Mouse (Mus musculus) ES-E14 (cell line): ENCODE data around the gene Selenon. TPM values are rescaled to one million over a fixed set of nuclear protein-coding genes. Genes with fewer than 3 reads are reported as not detected.
A peak's percentile ranks its signal among the peaks of the same experiment; 100 is the strongest.
"Not testable (repeated sequence)": the region's sequence is repeated elsewhere in the genome, so short reads cannot be mapped to it uniquely, and the experiment has no call there.

Experiments used
- DNase-seq: peaks from one replicate; pipeline ENCODE4 v3.0.0-alpha.2; 2013; ENCODE audit warnings: low read depth, low spot score
- H3K27ac ChIP-seq: 2 replicates; pipeline ENCODE4 v1.5.1; 2012; ENCODE audit warnings: low read depth, mild to moderate bottlenecking, low read length, moderate library complexity, mixed read lengths; ENCODE audit not compliant: poor library complexity, insufficient read depth, severe bottlenecking
- H3K36me3 ChIP-seq: 2 replicates; pipeline ENCODE4 v1.6.1; 2012; ENCODE audit warnings: mild to moderate bottlenecking, low read length, moderate library complexity, mixed read lengths; ENCODE audit not compliant: control insufficient read depth, poor library complexity, insufficient read depth, severe bottlenecking
- H3K4me1 ChIP-seq, 2 experiments: fragments of 150-350 bp in 1 of 2; sonication (generic) in 1 of 2; 2 replicates each; pipeline ENCODE4 v1.6.1; 2012; ENCODE audit warnings: low read length in 2 of 2, mild to moderate bottlenecking in 1 of 2, mixed read lengths in 1 of 2; ENCODE audit not compliant: control insufficient read depth in 2 of 2, insufficient read depth in 2 of 2, poor library complexity in 1 of 2
- H3K4me3 ChIP-seq, 2 experiments: fragments of 150-350 bp in 1 of 2; sonication (generic) in 1 of 2; 2 replicates each; pipeline ENCODE4 v1.5.1; 2012; ENCODE audit warnings: low read length in 2 of 2, low read depth in 1 of 2, mild to moderate bottlenecking in 1 of 2, mixed read lengths in 1 of 2; ENCODE audit not compliant: insufficient read depth in 1 of 2, poor library complexity in 1 of 2, severe bottlenecking in 1 of 2
- H3K9ac ChIP-seq: 2 replicates; pipeline ENCODE4 v1.6.1; 2012; ENCODE audit warnings: low read depth, mild to moderate bottlenecking, low read length, mixed read lengths; ENCODE audit not compliant: poor library complexity, insufficient read depth, severe bottlenecking
- H3K9me3 ChIP-seq: fragments of 150-350 bp; sonication (generic); 2 replicates; pipeline ENCODE4 v1.6.1; 2012; ENCODE audit warnings: low read depth, mild to moderate bottlenecking, low read length; ENCODE audit not compliant: control insufficient read depth, insufficient read depth
- CHD2 ChIP-seq: IDR thresholded peaks from 2 replicates; pipeline ENCODE4 v1.6.1; 2014; ENCODE audit warnings: mild to moderate bottlenecking, low read depth, low read length, inconsistent platforms
- HCFC1 ChIP-seq: IDR thresholded peaks from 2 replicates; pipeline ENCODE4 v1.6.1; 2012; ENCODE audit warnings: low read length, inconsistent platforms, borderline replicate concordance; ENCODE audit not compliant: insufficient read depth
- MAFK ChIP-seq: IDR thresholded peaks from 2 replicates; pipeline ENCODE4 v1.6.1; 2014; ENCODE audit warnings: mild to moderate bottlenecking, low read depth, low read length, inconsistent platforms; ENCODE audit not compliant: insufficient read depth
- ZC3H11A ChIP-seq: IDR thresholded peaks from 2 replicates; pipeline ENCODE4 v1.6.1; 2012; ENCODE audit warnings: low read depth, mild to moderate bottlenecking, inconsistent platforms, low read length, borderline replicate concordance
- ZNF384 ChIP-seq: IDR thresholded peaks from 2 replicates; pipeline ENCODE4 v1.6.1; 2012; ENCODE audit warnings: low read depth, low read length, inconsistent platforms
- in situ Hi-C, 2 experiments: fragments of 600-800 bp; cut with MboI; formaldehyde crosslinking; loops; one replicate each; pipeline ENCODE4 v1.15.1; 2025; ENCODE audit warnings: low sequenced_read_pairs in 2 of 2, inconsistent platforms in 1 of 2; ENCODE audit not compliant: unreplicated experiment in 2 of 2
- total RNA-seq: library from RNA; depleted of rRNA; stranded (reverse); fragments of 300-350 nt; gene quantifications from 2 replicates; pipeline ENCODE4 v1.2.3, GENCODE M21; 2012

The Selenon gene
- total RNA-seq, 1 experiment: 8.3 TPM

DNA sequence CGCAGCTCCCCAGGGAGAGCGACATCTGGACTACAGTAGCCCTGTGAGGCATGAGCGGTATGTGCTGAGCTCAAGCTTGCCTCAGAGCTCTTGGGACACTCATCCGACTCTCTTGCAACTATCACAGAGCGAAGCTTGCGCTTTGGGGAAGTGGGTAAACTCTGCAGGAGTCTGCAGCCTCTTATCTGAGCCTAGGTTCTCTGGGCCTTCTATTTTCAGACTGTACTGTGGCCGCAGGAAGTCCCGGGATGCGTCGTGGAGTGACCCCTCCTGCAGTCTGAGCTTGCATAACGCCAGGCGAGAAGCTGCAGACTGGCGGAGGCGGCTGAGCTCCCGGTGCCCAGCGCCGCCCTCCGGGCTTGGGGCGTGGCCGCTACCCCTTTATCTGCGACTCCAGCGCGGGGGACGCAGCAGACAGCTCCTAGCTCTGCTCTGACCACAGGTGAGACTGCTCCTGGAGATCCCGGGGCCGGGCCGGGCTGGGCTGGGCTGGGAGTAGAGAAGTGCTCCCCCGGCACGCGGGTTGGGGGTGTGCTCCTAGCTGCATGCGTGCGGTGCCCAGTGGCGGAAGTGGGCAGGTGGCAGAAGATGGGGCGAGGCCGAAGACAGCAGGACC is 55.3 kb downstream of the Selenon start, which contains the start of gene Paqr7:
Gene Paqr7, plus strand, starts transcription at position 103 of the 616 bp plus-strand sequence.
- H3K4me1 ChIP-seq: peaks cover 8 to 19% of the 10 kb centered on the region in 2 experiments; a peak in 3 of 4 replicates
- no peaks in the 10 kb centered on the region for H3K36me3 ChIP-seq
- no peak for DNase-seq
- TF ChIP-seq MAFK (no peak), ZC3H11A (no peak), HCFC1 (no peak), CHD2 (no peak), ZNF384 (no peak)
- H3K27ac ChIP-seq: no peak within 1 kb of the TSS
- no peak within 1 kb of the TSS for H3K9ac ChIP-seq
- in situ Hi-C loops: no loop called here
- H3K9me3 ChIP-seq: no peaks in the 10 kb centered on the region
- H3K4me3 ChIP-seq: peak within 1 kb of the TSS; percentile 20 to 53; a peak in 2 of 4 replicates

DNA sequence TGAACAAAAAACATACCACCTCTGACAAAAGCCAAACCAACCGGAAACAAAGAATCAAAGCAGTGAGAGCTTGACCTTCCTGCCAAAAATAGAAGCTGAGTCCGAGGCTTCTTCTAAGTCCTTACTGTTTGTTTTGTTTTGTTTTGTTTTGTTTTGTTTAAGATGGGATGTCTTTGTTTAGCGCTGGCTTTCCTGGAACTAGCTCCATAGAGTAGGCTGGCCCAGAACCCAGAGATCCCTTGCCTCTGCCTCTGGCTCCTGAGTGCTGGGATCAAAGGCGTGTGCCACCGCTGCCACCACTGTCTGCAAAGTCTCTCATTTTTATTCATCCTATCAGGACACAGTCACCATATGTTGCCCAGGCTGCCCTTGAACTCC is 56.4 kb downstream of the Selenon start:
- H3K27ac ChIP-seq: no peak overlapping the region
- no peak for TF ChIP-seq ZNF384
- no peak for TF ChIP-seq CHD2
- TF ChIP-seq MAFK: no peak
- no peak for TF ChIP-seq HCFC1
- TF ChIP-seq ZC3H11A: no peak
- in situ Hi-C loops: no loop called here

DNA sequence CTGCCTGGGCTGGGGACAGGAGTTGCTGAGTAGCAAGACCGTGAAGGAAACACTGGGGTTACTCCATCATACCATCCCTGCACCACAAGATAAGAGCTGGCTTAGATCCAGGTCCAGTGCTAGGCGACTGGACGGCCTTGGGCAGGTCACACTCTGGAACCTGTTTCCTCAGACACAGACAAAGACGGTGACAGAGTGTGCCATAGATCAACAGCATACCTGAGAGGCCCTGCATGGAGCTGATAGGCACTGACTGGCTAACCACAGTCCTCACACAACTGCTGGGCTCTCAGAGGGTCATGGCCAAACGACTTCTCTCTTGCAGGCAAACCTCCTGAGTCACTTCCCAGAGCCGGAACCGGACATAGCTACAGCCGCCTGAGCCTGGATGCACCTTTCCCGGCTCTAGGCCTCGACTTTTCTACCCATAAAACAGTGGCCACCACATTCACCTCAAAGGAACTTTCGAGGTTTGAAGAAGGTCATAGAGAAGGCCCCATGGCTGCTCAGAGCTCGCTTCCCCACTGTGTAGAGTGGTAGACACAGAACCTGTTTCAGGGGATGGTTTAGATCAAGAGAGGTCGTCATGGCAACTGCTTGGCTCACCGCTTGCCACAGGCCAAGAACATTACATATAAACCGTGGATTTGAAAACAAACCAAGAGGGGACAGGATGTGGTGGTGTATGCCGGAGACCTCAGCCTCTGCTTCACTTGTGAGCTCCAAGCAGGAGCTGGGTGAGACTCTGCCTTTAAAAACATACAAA is 57.0 kb downstream of the Selenon start:
- DNase-seq: no peak
- in situ Hi-C loops: no loop called here
- Histone ChIP-seq H3K4me3 (no peak overlapping the region), H3K9me3 (no peaks in the 10 kb centered on the region), H3K36me3 (no peaks in the 10 kb centered on the region), H3K4me1 (peaks cover 8 to 19% of the 10 kb centered on the region in 2 experiments; a peak in 3 of 4 replicates), H3K27ac (no peak overlapping the region), H3K9ac (no peak overlapping the region)
- no peak for TF ChIP-seq MAFK
- no peak for TF ChIP-seq ZNF384
- TF ChIP-seq ZC3H11A: no peak
- no peak for TF ChIP-seq HCFC1
- TF ChIP-seq CHD2: no peak

More for the DNA sequence above, 56.4 kb downstream of the Selenon start:
- DNase-seq: no peak
- Histone ChIP-seq H3K36me3 (no peaks in the 10 kb centered on the region), H3K9me3 (no peaks in the 10 kb centered on the region), H3K9ac (no peak overlapping the region), H3K4me3 (no peak overlapping the region), H3K4me1 (peaks cover 8 to 19% of the 10 kb centered on the region in 2 experiments; a peak in 3 of 4 replicates)

DNA sequence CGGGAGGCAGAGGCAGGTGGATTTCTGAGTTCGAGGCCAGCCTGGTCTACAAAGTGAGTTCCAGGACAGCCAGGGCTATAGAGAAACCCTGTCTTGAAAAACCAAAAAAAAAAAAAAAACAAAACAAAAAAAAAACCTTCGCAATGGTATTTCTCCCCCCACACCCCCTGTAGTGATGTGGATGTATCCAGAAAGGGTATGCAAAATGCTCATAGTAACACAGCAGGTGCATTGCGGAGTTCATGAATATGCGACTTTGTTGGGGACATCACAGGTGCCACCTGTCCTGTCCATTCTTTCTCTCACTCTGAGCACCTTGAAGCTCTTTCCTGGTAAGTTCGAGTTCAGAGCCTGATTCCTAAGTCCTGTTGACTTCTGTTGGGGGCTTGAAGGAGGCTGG is 57.8 kb downstream of the Selenon start:
- peaks cover 8 to 19% of the 10 kb centered on the region in 2 experiments; a peak in 3 of 4 replicates for H3K4me1 ChIP-seq
- TF ChIP-seq ZNF384: peak; percentile 86
- H3K4me3 ChIP-seq, H3K9me3 ChIP-seq, in situ Hi-C loops, DNase-seq, H3K27ac ChIP-seq, H3K36me3 ChIP-seq, H3K9ac ChIP-seq: not testable (repeated sequence)
